Mouse (Mus musculus): ENCODE measurements at regions not wholly inside any gene's neighbourhood (a gene's known extent, or its start where the extent isn't known, plus 50 kb on each side); places are given as distances from the start of the nearest gene placed in this dataset.

DNA sequence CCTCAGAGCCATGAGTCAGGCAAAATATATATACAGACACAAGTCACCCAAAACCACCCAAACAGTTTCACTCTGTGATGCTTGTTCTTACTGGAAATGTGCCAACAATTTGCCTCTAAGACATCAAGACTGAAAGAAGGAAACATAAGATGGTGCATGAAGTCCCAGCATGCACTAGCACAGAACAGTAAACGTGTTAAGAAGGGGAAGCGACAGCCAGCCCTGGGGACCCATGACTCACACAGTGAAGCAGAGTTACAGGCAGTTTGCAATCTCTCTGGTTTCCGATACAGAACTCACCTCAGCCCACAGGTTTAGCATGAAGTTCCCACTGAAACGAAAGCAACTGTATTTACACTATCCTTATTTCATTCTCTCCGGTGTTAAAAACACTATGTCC is 233.7 kb upstream of the Ank start:
- ATAC-seq (replicated peaks; ENCODE audit: insufficient number of reproducible peaks, low FRiP score, low TSS enrichment, poor library complexity, severe bottlenecking) = no peak

DNA sequence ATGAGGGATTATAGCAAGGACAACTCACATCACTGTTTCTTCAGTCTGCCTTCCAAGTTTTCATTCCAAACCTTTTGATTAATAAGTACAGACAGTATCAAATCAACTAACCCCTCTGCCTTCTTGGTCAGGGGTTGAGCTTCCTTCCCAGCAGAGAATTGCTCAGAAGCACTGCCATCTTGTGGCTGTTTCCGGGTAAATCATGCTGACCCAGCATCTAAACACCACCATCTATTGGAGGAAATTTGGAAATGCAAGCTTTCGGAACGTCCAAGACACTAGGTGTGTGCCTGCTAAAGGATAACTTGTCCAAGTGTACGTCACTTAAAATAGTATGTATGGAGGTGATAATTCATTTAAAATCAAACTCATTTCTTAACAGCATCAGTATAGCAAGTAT is 231.7 kb upstream of the Ank start:
- no peak for ATAC-seq (replicated peaks; ENCODE audit: insufficient number of reproducible peaks, low FRiP score, low TSS enrichment, poor library complexity, severe bottlenecking)

DNA sequence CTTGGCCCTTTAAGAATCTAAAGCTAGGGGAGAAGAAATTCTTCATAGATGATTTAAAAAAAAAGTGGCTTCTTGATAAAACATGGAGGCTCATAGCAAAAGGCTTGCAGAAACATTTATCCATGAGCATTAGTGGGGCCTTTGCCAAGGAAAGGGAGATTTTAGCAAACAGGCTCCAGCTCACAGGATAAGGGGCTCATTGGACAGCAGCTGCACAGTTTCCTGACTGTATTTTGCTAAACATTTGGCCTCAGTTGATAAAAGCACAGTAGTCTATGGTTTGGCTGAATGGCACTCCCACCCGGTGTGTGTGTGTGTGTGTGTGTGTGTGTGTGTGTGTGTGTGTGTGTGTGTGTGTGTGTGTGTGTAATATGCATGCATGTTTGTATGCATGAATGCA is 228.2 kb upstream of the Ank start:
- ATAC-seq (replicated peaks; ENCODE audit: insufficient number of reproducible peaks, low FRiP score, low TSS enrichment, poor library complexity, severe bottlenecking) = no peak

DNA sequence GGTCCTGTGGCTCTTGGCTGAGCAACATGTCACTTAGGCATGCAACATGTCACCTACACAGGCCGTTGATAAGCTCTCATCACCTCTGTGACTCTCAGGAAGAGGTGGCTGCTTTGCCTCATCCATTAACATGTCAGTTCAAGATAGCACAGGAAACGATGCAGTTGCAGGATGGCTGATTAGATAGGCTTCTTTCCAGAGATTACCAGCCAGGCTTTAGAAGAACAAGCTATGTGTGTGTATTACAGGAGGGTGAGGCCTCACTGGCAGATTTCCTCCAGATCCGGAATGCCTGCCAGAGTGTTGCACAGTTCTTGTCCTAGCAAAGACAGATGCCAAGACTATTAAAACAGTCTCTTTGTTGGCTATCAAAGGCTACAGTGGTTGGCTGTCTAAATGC is 220.2 kb upstream of the Ank start:
- no peak for ATAC-seq (replicated peaks; ENCODE audit: insufficient number of reproducible peaks, low FRiP score, low TSS enrichment, poor library complexity, severe bottlenecking)

DNA sequence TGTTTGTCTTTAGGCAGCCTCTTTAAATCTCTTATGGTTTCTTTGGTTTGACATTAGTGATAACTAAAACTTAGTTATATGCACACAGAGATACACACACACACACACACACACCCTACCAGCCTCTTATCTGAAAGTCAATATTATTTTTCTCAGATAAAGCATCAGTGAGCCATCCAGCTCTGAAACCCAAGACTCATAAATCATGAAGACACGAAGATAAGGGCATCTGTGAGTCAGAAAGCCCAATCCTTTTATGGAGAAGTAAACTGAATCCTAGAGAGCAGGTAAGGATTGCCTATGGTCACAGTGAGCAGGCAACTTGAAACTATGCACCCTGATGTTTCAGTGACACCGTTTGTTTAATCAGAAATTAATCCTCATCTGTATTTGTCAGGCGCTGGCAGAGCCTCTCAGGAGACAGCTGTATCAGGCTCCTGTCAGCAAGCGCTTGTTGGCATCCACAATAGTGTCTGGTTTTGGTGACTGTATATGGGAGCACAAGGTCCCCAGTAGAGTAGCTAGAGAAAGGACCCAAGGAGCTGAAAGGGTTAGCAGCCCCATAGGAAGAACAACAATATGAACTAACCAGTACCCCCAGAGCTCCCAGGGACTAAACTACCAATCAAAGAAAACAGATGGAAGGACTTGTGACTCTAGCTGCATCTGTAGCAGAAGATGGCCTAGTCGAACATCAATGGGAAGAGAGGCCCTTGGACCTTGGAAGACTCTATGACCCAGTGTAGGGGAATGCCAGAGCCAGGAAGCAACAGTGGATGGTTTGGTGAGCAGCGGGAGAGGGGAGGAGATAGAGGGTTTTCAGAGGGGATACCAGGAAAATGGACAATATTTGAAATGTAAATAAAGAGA is 207.3 kb upstream of the Ank start:
- ATAC-seq (replicated peaks; ENCODE audit: insufficient number of reproducible peaks, low FRiP score, low TSS enrichment, poor library complexity, severe bottlenecking) = no peak

DNA sequence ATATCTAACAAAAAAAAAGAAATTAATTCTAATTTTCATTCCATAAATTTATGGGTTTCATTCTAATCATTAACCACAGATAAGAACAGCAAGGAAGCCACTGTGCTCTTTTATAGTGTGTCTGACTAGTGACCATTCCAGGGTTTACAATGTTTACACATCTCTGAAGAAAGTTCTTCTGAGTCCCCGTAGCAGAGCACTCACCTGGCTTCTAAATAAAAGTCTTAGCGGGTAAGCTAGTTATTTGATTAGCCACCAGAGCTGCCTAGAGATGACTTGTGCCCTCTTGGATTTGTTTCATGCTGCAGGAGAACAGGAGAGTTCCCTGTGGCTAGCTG is 206.7 kb upstream of the Ank start:
- no peak for ATAC-seq (replicated peaks; ENCODE audit: insufficient number of reproducible peaks, low FRiP score, low TSS enrichment, poor library complexity, severe bottlenecking)

DNA sequence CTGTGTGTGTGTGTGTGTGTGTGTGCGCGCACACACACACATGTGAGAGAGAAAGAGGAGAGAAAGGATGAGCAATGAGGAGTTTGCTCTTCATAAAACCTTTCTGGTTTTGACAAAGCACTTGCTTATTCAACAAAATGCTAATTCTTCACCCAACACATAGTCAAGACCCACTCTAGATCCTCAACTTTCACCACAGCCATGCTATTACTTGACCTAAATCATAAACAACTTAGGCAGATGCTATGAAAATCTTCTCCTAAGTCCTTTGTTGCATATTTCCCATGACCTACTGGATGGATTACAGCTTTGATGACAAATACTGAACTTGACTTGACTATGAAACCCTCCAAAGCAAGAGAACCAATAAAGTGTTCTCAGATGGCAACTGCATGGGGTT is 196.3 kb upstream of the Ank start:
- ATAC-seq (replicated peaks; ENCODE audit: insufficient number of reproducible peaks, low FRiP score, low TSS enrichment, poor library complexity, severe bottlenecking) = no peak

DNA sequence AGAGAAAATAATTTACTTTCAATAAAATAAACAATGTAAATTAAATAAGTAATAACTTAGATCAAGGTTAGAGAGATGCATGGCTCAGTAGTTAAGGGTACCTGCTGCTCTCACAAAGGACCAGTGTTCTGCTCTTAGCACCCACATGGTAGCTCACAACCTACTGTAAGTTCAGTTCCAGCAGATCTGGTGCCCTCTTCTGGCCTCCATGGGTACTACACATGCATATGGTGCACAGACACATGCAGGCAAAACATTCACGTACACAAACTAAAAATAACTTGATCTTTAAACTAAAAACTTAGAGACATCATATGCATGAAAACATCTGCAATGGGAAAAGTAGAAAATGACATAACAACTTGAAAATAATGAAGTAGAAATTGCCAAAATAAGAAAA is 184.2 kb upstream of the Ank start:
- ATAC-seq (replicated peaks; ENCODE audit: insufficient number of reproducible peaks, low FRiP score, low TSS enrichment, poor library complexity, severe bottlenecking) = no peak

DNA sequence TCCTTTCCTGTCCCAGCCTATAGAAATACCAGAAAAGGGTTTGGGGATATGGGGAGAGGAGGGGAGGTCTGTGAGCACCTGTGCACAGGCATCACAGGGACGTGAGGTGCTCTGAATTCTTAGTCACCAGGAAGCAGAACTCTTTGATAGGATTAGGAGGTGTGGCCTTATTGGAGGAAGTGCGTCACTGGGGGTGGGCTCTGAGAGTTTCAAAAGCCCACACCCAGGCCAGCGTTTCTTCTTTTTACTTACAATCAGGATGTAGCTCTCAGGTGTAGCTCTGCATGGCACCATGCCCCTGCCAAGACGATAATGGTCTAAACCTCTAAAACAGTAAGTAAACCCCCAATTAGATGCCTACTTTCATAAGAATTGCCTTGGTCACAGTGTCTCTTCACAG is 162.6 kb upstream of the Ank start:
- no peak for ATAC-seq (replicated peaks; ENCODE audit: insufficient number of reproducible peaks, low FRiP score, low TSS enrichment, poor library complexity, severe bottlenecking)

DNA sequence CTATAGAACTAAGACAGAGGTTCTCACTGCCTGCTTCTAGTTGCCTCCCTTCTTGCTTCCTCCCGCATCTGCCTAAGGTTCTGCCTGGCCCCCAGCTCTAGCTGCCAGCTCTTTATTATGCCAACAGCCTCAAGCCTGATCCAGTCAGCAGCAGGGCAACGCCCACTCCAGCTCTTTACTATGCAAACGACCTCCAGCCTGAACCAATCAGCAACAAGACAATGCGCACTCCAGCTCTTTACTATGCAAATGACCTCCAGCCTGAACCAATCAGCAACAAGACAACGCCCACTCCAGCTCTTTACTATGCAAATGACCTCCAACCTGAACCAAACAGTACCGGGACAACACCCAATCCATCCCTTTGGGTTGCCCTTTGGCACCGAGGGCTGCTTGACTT is 162.2 kb upstream of the Ank start:
- ATAC-seq (replicated peaks; ENCODE audit: insufficient number of reproducible peaks, low FRiP score, low TSS enrichment, poor library complexity, severe bottlenecking) = no peak

DNA sequence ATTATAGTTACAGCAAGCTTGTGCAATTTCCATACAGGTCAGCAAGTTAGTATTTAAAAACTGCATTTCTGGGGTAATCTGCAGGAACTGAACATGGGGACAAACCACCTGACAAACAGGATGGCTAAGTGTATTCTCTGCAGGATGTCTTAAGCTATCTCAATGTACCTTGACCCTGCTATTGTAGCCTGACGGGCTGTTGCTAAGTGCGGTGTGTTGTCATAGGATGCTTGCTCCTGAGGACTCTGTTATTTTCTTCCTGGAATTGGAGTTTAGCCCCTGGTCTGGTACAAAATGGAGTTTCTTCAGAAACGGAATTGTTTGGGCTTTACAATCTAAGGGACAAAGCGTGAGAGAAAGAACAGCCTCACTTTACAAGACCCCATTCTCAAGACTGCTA is 161.4 kb upstream of the Ank start:
- no peak for ATAC-seq (replicated peaks; ENCODE audit: insufficient number of reproducible peaks, low FRiP score, low TSS enrichment, poor library complexity, severe bottlenecking)

DNA sequence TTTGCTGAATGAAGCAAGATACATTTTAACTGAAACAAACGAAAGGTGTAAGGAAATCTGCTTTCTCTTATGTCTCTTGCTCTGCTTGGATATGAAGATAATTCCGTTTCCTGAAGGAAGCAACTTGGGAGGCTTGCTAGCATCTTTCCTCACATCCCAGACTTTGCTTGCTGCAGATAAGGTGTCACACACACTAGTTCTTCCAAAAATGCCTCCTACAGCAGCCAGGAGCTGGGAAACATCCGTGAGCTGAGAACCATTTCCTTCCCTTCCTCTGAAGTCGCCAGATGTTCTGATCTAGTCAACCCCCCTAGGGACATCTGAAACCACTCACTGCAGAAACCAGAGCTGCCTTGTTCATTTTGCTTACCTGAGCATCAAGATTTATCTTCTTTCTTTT is 157.8 kb upstream of the Ank start:
- ATAC-seq (replicated peaks; ENCODE audit: insufficient number of reproducible peaks, low FRiP score, low TSS enrichment, poor library complexity, severe bottlenecking) = no peak

DNA sequence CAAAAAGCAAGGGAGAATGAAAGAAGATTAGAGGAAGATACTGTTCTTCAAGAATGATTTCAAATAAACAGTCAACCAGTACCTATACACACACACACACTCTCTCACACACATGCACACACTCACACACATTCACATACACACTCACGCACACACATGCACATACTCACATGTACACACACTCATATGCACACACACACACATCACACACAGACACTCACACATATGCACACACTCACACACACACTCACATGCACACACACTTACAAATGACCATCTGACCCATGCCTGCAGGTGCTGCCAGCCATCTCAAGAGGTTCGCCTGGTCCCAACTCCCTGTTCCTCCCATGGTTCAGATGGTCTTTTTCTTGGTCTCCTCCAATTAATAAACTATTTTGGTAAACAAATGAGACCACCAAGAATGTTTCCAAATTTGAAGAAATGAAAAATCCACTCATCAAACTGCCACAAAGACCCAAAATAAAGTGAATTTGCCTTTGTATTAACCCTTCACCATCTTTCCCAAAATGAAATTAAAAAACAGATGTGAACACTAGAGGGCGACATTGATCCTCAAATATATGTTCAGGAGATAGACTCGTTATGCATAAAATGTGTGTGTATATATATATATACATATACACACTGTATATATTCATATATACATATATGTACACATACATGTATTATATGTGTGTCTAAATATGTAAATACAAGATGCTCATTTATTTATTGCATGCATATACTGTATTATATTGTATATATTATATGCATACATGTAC is 150.3 kb upstream of the Ank start:
- no peak for ATAC-seq (replicated peaks; ENCODE audit: insufficient number of reproducible peaks, low FRiP score, low TSS enrichment, poor library complexity, severe bottlenecking)

DNA sequence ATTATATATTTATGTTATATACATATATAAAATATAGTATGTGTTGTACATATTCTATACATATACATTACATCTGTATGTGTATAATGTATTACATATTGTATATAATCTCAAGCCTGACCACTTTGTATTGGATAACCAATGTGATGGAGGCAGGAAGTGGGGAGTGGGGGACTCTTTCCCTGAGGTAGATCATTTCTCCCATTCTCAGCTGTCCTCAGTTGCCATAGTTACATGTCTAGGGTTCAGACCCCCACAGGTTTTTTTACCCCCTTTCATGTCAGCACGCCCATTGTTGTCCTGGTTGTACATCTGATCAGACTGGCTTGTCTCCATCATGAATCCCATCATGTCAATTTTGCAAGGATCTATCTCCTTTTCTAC is 149.7 kb upstream of the Ank start:
- no peak for ATAC-seq (replicated peaks; ENCODE audit: insufficient number of reproducible peaks, low FRiP score, low TSS enrichment, poor library complexity, severe bottlenecking)

DNA sequence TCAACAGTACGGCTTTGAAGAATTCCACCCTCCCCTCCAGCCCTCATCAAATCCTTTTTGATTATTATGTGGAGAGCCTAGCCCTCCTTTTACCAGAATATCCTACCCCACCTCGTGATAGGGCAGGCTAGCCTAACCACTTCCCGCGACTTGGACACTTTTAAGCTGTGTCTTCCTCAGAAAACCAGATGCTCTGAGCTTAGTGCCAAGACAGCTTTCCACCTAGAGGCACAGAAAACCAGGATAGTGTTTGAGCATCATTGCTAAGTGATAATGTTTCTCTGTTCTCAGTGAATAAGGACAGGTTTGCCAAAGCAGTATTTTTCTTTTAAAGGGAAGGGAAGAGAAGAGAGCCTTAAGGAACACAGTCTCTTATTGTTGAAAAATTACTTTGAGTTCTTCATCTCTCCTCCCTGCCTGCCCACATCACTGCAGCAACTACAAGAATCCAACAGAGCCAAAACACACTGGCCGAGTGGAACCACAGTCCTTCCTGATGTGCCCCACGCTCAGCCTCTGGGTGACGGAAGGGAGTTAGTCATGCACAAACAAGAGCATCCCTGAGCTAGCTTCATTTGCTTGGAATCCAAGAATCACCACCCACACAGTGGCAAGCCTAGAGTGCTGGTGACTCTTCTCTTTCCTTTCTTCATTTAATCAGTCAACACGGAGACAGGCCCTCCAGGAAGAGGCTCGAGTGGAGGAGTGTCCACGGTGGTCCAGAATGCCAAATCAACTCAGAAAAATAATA is 144.4 kb upstream of the Ank start:
- ATAC-seq (replicated peaks; ENCODE audit: insufficient number of reproducible peaks, low FRiP score, low TSS enrichment, poor library complexity, severe bottlenecking) = no peak

DNA sequence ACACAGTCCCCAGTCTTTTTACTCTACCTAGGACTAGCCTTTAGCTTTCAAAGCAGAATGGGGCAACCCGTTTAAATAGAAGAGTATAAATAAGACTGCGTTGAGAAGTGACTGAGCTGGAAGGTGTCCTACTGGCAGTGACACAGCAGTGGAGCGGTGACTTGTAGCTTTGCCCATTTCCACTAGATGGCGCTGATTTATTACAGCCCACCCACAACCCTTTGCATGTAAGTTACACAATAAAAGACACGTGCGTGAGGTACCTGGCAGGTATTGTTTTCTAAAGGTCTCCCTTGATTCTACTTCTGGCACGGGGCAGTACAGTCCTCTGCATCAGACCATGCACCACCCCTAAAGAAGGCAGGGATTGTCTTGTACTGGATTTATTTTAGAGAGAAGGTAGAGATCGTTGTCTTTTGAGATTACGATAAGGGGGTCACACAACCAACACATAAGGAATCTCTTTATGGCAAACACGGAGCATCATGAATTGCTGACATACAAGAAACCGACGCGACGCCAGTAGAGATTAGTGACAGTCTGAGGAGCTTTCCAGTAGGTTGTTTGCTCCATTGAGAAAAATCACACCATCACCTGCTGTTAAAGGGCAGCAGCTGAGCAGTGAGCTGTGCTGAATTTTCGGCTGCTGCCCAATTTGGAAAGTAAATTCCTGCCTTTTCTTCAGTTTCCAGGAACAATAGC is 140.5 kb upstream of the Ank start:
- peak; percentile 56; the same call in 1 of the 2 replicates for ATAC-seq (replicated peaks; ENCODE audit: insufficient number of reproducible peaks, low FRiP score, low TSS enrichment, poor library complexity, severe bottlenecking)

DNA sequence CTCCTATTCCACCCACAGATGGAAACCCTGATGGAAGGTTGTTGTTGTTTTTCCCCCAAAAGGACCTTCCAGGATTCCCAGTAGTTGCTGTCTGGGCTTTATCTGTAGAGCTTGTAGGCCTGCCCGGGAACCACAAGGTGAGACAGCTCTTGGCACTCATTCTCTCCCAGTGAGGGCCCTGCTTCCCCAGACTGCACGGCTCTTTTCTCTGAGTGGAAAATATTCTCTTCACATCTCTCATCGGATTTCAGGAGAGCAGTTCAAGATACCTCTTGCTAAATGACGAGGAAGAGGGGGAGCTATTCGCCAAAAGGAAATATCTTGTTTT is 140.0 kb upstream of the Ank start:
- no peak for ATAC-seq (replicated peaks; ENCODE audit: insufficient number of reproducible peaks, low FRiP score, low TSS enrichment, poor library complexity, severe bottlenecking)

DNA sequence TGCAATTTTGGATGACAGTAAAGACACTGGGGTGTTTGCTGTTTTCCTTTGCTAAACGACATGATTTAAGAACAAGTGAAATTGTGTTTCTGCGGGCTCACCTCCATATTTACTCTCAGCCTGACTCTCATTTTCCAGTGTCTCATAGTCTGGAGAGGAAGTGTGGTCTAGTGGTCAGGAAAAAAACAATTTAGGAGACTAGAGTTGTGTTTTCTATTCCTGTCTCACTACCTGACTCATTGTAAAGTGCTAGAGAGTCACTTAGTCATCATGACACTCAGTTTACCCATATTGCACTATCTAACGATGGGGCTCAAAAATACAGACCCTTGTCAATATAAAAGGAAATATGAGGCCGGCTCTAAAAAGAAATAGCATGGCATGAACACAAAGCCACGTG is 138.7 kb upstream of the Ank start:
- no peak for ATAC-seq (replicated peaks; ENCODE audit: insufficient number of reproducible peaks, low FRiP score, low TSS enrichment, poor library complexity, severe bottlenecking)

DNA sequence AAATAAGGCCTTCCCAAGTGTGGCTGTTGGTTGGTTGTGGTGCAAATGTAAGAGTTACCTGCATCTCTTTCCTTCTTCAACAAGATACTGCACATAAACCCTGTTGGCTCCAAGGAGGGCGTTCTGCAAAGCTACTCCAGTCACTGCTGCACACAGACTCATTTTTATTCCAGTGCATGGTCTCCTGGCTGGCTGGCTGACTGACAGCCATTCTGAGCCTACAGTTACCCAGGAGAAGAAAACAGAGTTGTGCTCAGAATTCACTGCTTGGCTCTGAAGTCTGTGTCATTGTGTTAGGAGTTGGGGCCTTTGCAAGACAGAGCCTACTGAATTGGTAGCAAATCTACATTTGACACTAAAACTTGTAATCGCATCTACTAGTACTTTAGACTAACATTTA is 138.0 kb upstream of the Ank start:
- no peak for ATAC-seq (replicated peaks; ENCODE audit: insufficient number of reproducible peaks, low FRiP score, low TSS enrichment, poor library complexity, severe bottlenecking)

All from monocyte, adult 5-6 weeks (primary cell).